Mouse (Mus musculus): ENCODE measurements around the gene Sln. TPM values are rescaled to one million over a fixed set of nuclear protein-coding genes. Genes with fewer than 3 reads are reported as not detected.

Gene Sln
- polyA plus RNA-seq, 1 experiment from 2014 or later = 65.2 TPM

Other genes starting within 250 kb of the Sln start
- gene Acat1, start 239.8 kb upstream of the Sln start, polyA plus RNA-seq (2015; fragmentation: Nextera tagmentation; extraction: Ambion mirVana) = 157 and 172 TPM in 2 replicates
- gene Cul5, start 180.2 kb upstream of the Sln start, polyA plus RNA-seq (2015; fragmentation: Nextera tagmentation; extraction: Ambion mirVana) = 29.0 and 32.9 TPM in 2 replicates
- 0.38 and 0.45 TPM in 2 replicates for gene Rab39, start 143.9 kb upstream of the Sln start, polyA plus RNA-seq (2015; fragmentation: Nextera tagmentation; extraction: Ambion mirVana)
- gene Slc35f2, start 78.6 kb upstream of the Sln start, polyA plus RNA-seq (2015; fragmentation: Nextera tagmentation; extraction: Ambion mirVana) = 5.2 and 5.6 TPM in 2 replicates
- 3.4 and 3.8 TPM in 2 replicates for gene Elmod1, start 125.1 kb downstream of the Sln start, polyA plus RNA-seq (2015; fragmentation: Nextera tagmentation; extraction: Ambion mirVana)
- 3.7 and 4.1 TPM in 2 replicates for gene Tnfaip8l3, start 218.2 kb downstream of the Sln start, polyA plus RNA-seq (2015; fragmentation: Nextera tagmentation; extraction: Ambion mirVana)